Mouse (Mus musculus): ENCODE results near the gene Ctsk.

DNA sequence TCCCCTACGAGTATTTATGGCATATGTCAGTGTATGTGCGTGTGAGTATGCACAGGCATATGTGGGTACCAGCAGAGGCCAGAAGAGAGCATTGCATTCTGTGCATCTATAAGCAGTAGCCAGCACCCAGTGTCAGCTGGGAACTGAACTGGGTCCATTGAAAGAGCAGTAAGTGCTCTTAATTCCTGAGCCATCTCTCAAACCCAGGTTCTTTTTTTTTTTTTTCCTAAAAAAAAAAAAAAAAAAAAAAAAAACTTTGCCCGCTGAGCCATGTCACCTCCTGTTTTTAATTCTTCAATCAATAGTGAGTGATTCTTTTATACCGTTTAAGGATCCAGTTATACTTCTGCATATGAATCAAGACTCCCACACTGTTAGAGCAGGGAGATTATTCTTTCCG is 34.3 kb downstream of the Ctsk start:
- TF ChIP-seq POLR2AphosphoS2 (IDR thresholded peaks at IDR 0.05; ENCODE audit: low read depth, low read length) = no peak
- peak; percentile 56; the same call in 1 of the 2 replicates for TF ChIP-seq ZNF384 (IDR thresholded peaks at IDR 0.05; ENCODE audit: low read depth, low read length)
- TF ChIP-seq HCFC1 (IDR thresholded peaks at IDR 0.05; ENCODE audit: low read depth, low read length) = no peak
- TF ChIP-seq ZMIZ1 (IDR thresholded peaks at IDR 0.05; ENCODE audit: low read depth, low read length) = no peak
- TF ChIP-seq MAFK (IDR thresholded peaks at IDR 0.05; ENCODE audit: insufficient replicate concordance, low read length) = no peak
- no peak for TF ChIP-seq POLR2A (IDR thresholded peaks at IDR 0.05; ENCODE audit: low read depth, low read length)
- TF ChIP-seq CTCF (conservative IDR thresholded peaks at IDR 0.05 in 1 of 2, IDR thresholded peaks at IDR 0.05 in 1 of 2; ENCODE audit: low read depth in 2 of 2, low read length in 2 of 2) = no peak
- no peak for TF ChIP-seq MYC (IDR thresholded peaks at IDR 0.05; ENCODE audit: low read depth, low read length)

Data from CH12.LX (cell line).